Mouse (Mus musculus) heart, embryonic 15.5 days (tissue): ENCODE data around the gene Nupr1l. TPM values are rescaled to one million over a fixed set of nuclear protein-coding genes. Genes with fewer than 3 reads are reported as not detected.

Experiments
- ATAC-seq: fragments of 200-750 bp; cut with Nextera tagmentation; replicated peaks from 2 replicates; pipeline ENCODE4 v1.8.0; 2017; ENCODE audit warnings: low read depth, moderate TSS enrichment; ENCODE audit not compliant: insufficient number of reproducible peaks, insufficient read depth, low FRiP score
- H3K27ac ChIP-seq: fragments of 300-500 bp; sonication (generic); 2 replicates; pipeline ENCODE4 v1.5.1; 2015; ENCODE audit warnings: mild to moderate bottlenecking, inconsistent platforms
- H3K27me3 ChIP-seq: fragments of 300-500 bp; sonication (generic); 2 replicates; pipeline ENCODE4 v1.6.1; 2015; ENCODE audit warnings: inconsistent platforms
- H3K36me3 ChIP-seq: fragments of 300-500 bp; sonication (generic); 2 replicates; pipeline ENCODE4 v1.6.1; 2015; ENCODE audit warnings: mild to moderate bottlenecking, inconsistent platforms
- H3K4me1 ChIP-seq: fragments of 300-500 bp; sonication (generic); replicated peaks from 2 replicates; pipeline ENCODE4 v1.6.1; 2015; ENCODE audit warnings: inconsistent platforms
- H3K4me2 ChIP-seq: fragments of 300-500 bp; sonication (generic); 2 replicates; pipeline ENCODE4 v1.6.1; 2015; ENCODE audit warnings: inconsistent platforms, mild to moderate bottlenecking, moderate library complexity
- H3K4me3 ChIP-seq: fragments of 300-500 bp; sonication (generic); 2 replicates; pipeline ENCODE4 v1.5.1; 2015; ENCODE audit warnings: mild to moderate bottlenecking, inconsistent platforms
- H3K9ac ChIP-seq: fragments of 300-500 bp; sonication (generic); 2 replicates; pipeline ENCODE4 v1.6.1; 2015; ENCODE audit warnings: mild to moderate bottlenecking, inconsistent platforms
- H3K9me3 ChIP-seq: fragments of 300-500 bp; sonication (generic); replicated peaks from 2 replicates; pipeline ENCODE4 v1.6.1; 2016; ENCODE audit warnings: inconsistent platforms
- WGBS: fragments of 180-500 bp; shearing (Covaris S2); methylation state at CpG from one replicate; pipeline ENCODE4 v1.1.7; 2015; ENCODE audit warnings: mixed read lengths; 5-methylcytosine and 5-hydroxymethylcytosine counted together
- polyA plus RNA-seq: library from polyadenylated mRNA; unstranded; fragments of >200 nt; fragmentation: Nextera tagmentation; extraction: Ambion mirVana; gene quantifications from 2 replicates; pipeline ENCODE4 v1.2.1, GENCODE M21; 2015

Nupr1l gene
- polyA plus RNA-seq: 2.0 and 2.8 TPM in 2 replicates

GRCm38 (mm10) chr5:129908242-129908965 is at the start of gene Nupr1l:
Nupr1l (plus strand) TSS chr5:129908540.
- no peaks in the 10 kb centered on the region for H3K27me3 ChIP-seq
- WGBS: under 1% methylated on average over 63 of the region's 63 CpGs
- peak within 1 kb of the TSS; percentile 93 for H3K27ac ChIP-seq
- H3K36me3 ChIP-seq: no peaks in the 10 kb centered on the region
- peak; percentile 97 for ATAC-seq
- peak within 1 kb of the TSS; percentile 72 for H3K4me3 ChIP-seq
- no peaks in the 10 kb centered on the region; the same call in 1 of the 2 replicates for H3K4me1 ChIP-seq
- peak within 1 kb of the TSS; percentile 80 for H3K9ac ChIP-seq
- H3K9me3 ChIP-seq: no peaks in the 10 kb centered on the region
- H3K4me2 ChIP-seq: peak within 1 kb of the TSS; percentile 83

- no peak overlapping the region for H3K27ac ChIP-seq
- H3K9me3 ChIP-seq: no peaks in the 10 kb centered on the region
- no peak overlapping the region for H3K9ac ChIP-seq
- H3K4me1 ChIP-seq: peaks cover 4% of the 10 kb centered on the region
- no peak for ATAC-seq
- peaks cover 29% of the 10 kb centered on the region for H3K36me3 ChIP-seq
- H3K27me3 ChIP-seq: no peaks in the 10 kb centered on the region
- no peak overlapping the region for H3K4me2 ChIP-seq
- WGBS: 95% methylated on average over 6 of the region's 6 CpGs
- no peak overlapping the region for H3K4me3 ChIP-seq
Measured at GRCm38 (mm10) chr5:129862325-129862724, 46.0 kb upstream of the Nupr1l start.

GRCm38 (mm10) chr5:129864467-129864866 is 43.9 kb upstream of the Nupr1l start:
- Histone ChIP-seq H3K9me3 (no peaks in the 10 kb centered on the region), H3K9ac (peak overlapping the region; percentile 31; the same call in 1 of the 2 replicates), H3K36me3 (peaks cover 22% of the 10 kb centered on the region), H3K27me3 (no peaks in the 10 kb centered on the region), H3K4me3 (peak overlapping the region; percentile 24), H3K27ac (no peak overlapping the region), H3K4me1 (peaks cover 4% of the 10 kb centered on the region), H3K4me2 (peak overlapping the region; percentile 48)
- ATAC-seq: no peak
- WGBS: 12% methylated on average over 18 of the region's 18 CpGs

GRCm38 (mm10) chr5:129865841-129866240 is 42.5 kb upstream of the Nupr1l start:
- no peak overlapping the region for H3K9ac ChIP-seq

GRCm38 (mm10) chr5:129869238-129869995 is 38.9 kb upstream of the Nupr1l start:
- H3K27me3 ChIP-seq: no peaks in the 10 kb centered on the region
- no peak overlapping the region for H3K27ac ChIP-seq
- H3K36me3 ChIP-seq: no peaks in the 10 kb centered on the region
- no peak overlapping the region for H3K4me3 ChIP-seq
- no peak overlapping the region for H3K9ac ChIP-seq
- no peak overlapping the region for H3K4me2 ChIP-seq
- peaks cover under 1% of the 10 kb centered on the region; the same call in 1 of the 2 replicates for H3K4me1 ChIP-seq
- 81% methylated on average over 19 of the region's 19 CpGs for WGBS
- H3K9me3 ChIP-seq: no peaks in the 10 kb centered on the region
- ATAC-seq: no peak

More at GRCm38 (mm10) chr5:129865841-129866240, 42.5 kb upstream of the Nupr1l start:
- no peak overlapping the region for H3K27ac ChIP-seq
- ATAC-seq: no peak
- H3K4me2 ChIP-seq: no peak overlapping the region
- no peaks in the 10 kb centered on the region for H3K9me3 ChIP-seq
- no peak overlapping the region for H3K4me3 ChIP-seq
- 85% methylated on average over 12 of the region's 12 CpGs for WGBS
- H3K27me3 ChIP-seq: no peaks in the 10 kb centered on the region
- peaks cover 4% of the 10 kb centered on the region for H3K4me1 ChIP-seq
- H3K36me3 ChIP-seq: peaks cover 13% of the 10 kb centered on the region

GRCm38 (mm10) chr5:129871238-129871637 is 37.1 kb upstream of the Nupr1l start:
- Histone ChIP-seq H3K27me3 (no peaks in the 10 kb centered on the region), H3K27ac (no peak overlapping the region), H3K4me3 (no peak overlapping the region), H3K4me1 (no peaks in the 10 kb centered on the region), H3K9ac (no peak overlapping the region), H3K4me2 (no peak overlapping the region), H3K9me3 (no peaks in the 10 kb centered on the region), H3K36me3 (no peaks in the 10 kb centered on the region)
- 73% methylated on average over 2 of the region's 2 CpGs for WGBS
- no peak for ATAC-seq

GRCm38 (mm10) chr5:129873942-129874341 is 34.4 kb upstream of the Nupr1l start:
- Histone ChIP-seq H3K36me3 (no peaks in the 10 kb centered on the region), H3K4me1 (peaks cover 12% of the 10 kb centered on the region), H3K4me2 (no peak overlapping the region), H3K4me3 (no peak overlapping the region), H3K9me3 (no peaks in the 10 kb centered on the region), H3K27me3 (no peaks in the 10 kb centered on the region), H3K27ac (no peak overlapping the region), H3K9ac (no peak overlapping the region)
- 77% methylated on average over 12 of the region's 12 CpGs for WGBS
- no peak for ATAC-seq

GRCm38 (mm10) chr5:129875098-129875497 is 33.2 kb upstream of the Nupr1l start:
- Histone ChIP-seq H3K9ac (no peak overlapping the region), H3K4me3 (no peak overlapping the region), H3K27ac (no peak overlapping the region), H3K4me1 (peaks cover 12% of the 10 kb centered on the region), H3K4me2 (no peak overlapping the region), H3K27me3 (no peaks in the 10 kb centered on the region), H3K36me3 (peaks cover under 1% of the 10 kb centered on the region; the same call in 1 of the 2 replicates), H3K9me3 (no peaks in the 10 kb centered on the region)
- ATAC-seq: no peak
- 73% methylated on average over 11 of the region's 11 CpGs for WGBS

- 57% methylated on average over 9 of the region's 9 CpGs for WGBS
- H3K4me2 ChIP-seq: no peak overlapping the region
- ATAC-seq: no peak
- H3K9ac ChIP-seq: no peak overlapping the region
- no peaks in the 10 kb centered on the region for H3K27me3 ChIP-seq
- H3K4me1 ChIP-seq: peaks cover 12% of the 10 kb centered on the region
- no peaks in the 10 kb centered on the region for H3K9me3 ChIP-seq
- no peak overlapping the region for H3K4me3 ChIP-seq
- H3K27ac ChIP-seq: peak overlapping the region; percentile 38
- peaks cover 25% of the 10 kb centered on the region for H3K36me3 ChIP-seq
Measured at GRCm38 (mm10) chr5:129877731-129878455, 30.4 kb upstream of the Nupr1l start.

- Histone ChIP-seq H3K4me3 (no peak overlapping the region), H3K27ac (peak overlapping the region; percentile 69)
Measured at GRCm38 (mm10) chr5:129878946-129879345, 29.4 kb upstream of the Nupr1l start.

GRCm38 (mm10) chr5:129879888-129880287 is 28.5 kb upstream of the Nupr1l start:
- WGBS: 67% methylated on average over 3 of the region's 3 CpGs
- Histone ChIP-seq H3K27me3 (no peaks in the 10 kb centered on the region), H3K36me3 (peaks cover 39% of the 10 kb centered on the region), H3K4me2 (no peak overlapping the region), H3K9me3 (no peaks in the 10 kb centered on the region), H3K4me3 (no peak overlapping the region), H3K9ac (no peak overlapping the region), H3K4me1 (peaks cover 18% of the 10 kb centered on the region), H3K27ac (no peak overlapping the region)
- no peak for ATAC-seq

More at GRCm38 (mm10) chr5:129878946-129879345, 29.4 kb upstream of the Nupr1l start:
- H3K36me3 ChIP-seq: peaks cover 31% of the 10 kb centered on the region
- 28% methylated on average over 2 of the region's 2 CpGs for WGBS
- H3K9me3 ChIP-seq: no peaks in the 10 kb centered on the region
- 0 out of 2 replicates have a peak overlapping the region, but pooled peaks have one; percentile 21 for H3K4me2 ChIP-seq
- peaks cover 12% of the 10 kb centered on the region for H3K4me1 ChIP-seq
- ATAC-seq: peak; percentile 82
- H3K27me3 ChIP-seq: no peaks in the 10 kb centered on the region
- no peak overlapping the region for H3K9ac ChIP-seq
